ENCODE assay signal across 12 mouse cellular contexts in the genomic region with DNA sequence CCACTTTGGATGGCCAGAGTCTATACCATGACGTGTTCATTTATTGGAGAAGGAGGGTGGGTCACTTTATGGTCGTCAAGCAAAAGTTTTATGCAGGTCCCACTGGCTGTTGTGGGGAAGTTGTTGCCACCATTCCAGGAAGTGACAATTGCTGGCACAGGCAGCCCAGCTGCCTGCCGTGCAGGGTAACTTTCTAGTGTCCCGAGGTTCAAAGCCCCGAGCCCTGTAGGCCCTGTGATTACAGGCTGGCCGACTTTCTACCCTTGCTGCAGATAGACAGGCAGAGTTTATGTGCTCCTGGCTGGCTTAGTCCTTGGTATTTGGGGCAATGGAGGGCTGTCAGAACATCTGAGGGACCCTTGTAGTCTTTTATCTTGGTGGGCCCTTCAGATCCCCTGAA. TPM values are rescaled to one million over a fixed set of nuclear protein-coding genes. Genes with fewer than 3 reads are reported as not detected.
DNase-seq lines count a peak whose midpoint lies in the region; ATAC-seq and TF ChIP-seq lines count a peak whose summit lies in the region.
"Had no signal": no experiment of that assay in that cellular context is flagged by ENCODE, and none has a peak within 500 bp of the region (broad histone marks: within the 10 kb centered on the region; RNA-seq: fewer than 3 reads in every experiment).

No protein-coding gene starts in this region.

- peaks cover 67% of the 10 kb centered on the region for H3K79me2 ChIP-seq in liver, adult 2 months (ENCODE audit: control insufficient read depth, insufficient read depth, low read length)

- no peaks in the 10 kb centered on the region for H3K27me3 ChIP-seq in liver, adult 2 months (ENCODE audit: control insufficient read depth, insufficient read depth, low read length)
- H3K27me3 ChIP-seq in limb, embryonic 10.5 days (ENCODE audit: low read depth, poor library complexity, severe bottlenecking), result no peaks in the 10 kb centered on the region
- no peaks in the 10 kb centered on the region for H3K27me3 ChIP-seq in small intestine, adult 2 months (ENCODE audit: control insufficient read depth, insufficient read depth, low read length)

- H3K4me1 ChIP-seq in liver, adult 2 months (ENCODE audit: control insufficient read depth, insufficient read depth, low read length), result peaks cover 72% of the 10 kb centered on the region
- H3K4me1 ChIP-seq in limb, embryonic 10.5 days, result peaks cover 93% of the 10 kb centered on the region
- peaks cover 42% of the 10 kb centered on the region for H3K4me1 ChIP-seq in small intestine, adult 2 months (ENCODE audit: control insufficient read depth, insufficient read depth, insufficient read length, low read length)

- no peak for TF ChIP-seq POLR2A in liver, adult 2 months (IDR thresholded peaks at IDR 0.05; ENCODE audit: extremely low read depth, insufficient read depth, low read length)
- TF ChIP-seq POLR2A in small intestine, adult 2 months (IDR thresholded peaks at IDR 0.05; ENCODE audit: low read depth, low read length), result no peak

- H3K9ac ChIP-seq in liver, adult 2 months (ENCODE audit: low read depth, low read length), result peak overlapping the region; percentile 26

- no peaks in the 10 kb centered on the region for H3K9me3 ChIP-seq in limb, embryonic 10.5 days (replicated peaks)

- 11% methylated on average over 6 of the region's 6 CpGs for WGBS in liver, adult 2 months
- WGBS in limb, embryonic 10.5 days, result 45% methylated on average over 6 of the region's 6 CpGs
- 10% methylated on average over 6 of the region's 6 CpGs for WGBS in small intestine, adult 2 months

- no peaks in the 10 kb centered on the region for H3K36me3 ChIP-seq in liver, adult 2 months (ENCODE audit: control insufficient read depth, insufficient read depth, low read length)
- H3K36me3 ChIP-seq in limb, embryonic 10.5 days, result no peaks in the 10 kb centered on the region
- no peaks in the 10 kb centered on the region for H3K36me3 ChIP-seq in small intestine, adult 2 months (ENCODE audit: control insufficient read depth, insufficient read depth, low read length)

- H3K4me3 ChIP-seq in liver, adult 2 months (ENCODE audit: insufficient read depth, low read depth, low read length), result no peak overlapping the region
- no peak overlapping the region for H3K4me3 ChIP-seq in limb, embryonic 10.5 days
- no peak overlapping the region for H3K4me3 ChIP-seq in small intestine, adult 2 months (ENCODE audit: low read depth, low read length)

- no peak for ATAC-seq in CD4-positive, CD25-positive, alpha-beta regulatory T cell, adult 4 months
- ATAC-seq: midbrain, embryonic 16.5 days had no signal

- peak overlapping the region; percentile 32 for H3K27ac ChIP-seq in liver, adult 2 months (replicated peaks; ENCODE audit: insufficient read depth, low read depth, low read length)
- H3K27ac ChIP-seq in limb, embryonic 10.5 days, result peak overlapping the region; percentile 96
- peak overlapping the region; percentile 49 for H3K27ac ChIP-seq in small intestine, adult 2 months (ENCODE audit: insufficient read depth, low read depth, low read length)

- DNase-seq in CD4-positive, CD25-positive, alpha-beta regulatory T cell, adult 2 months (ENCODE audit: low read depth, low spot score), result peak; percentile 52
- peak; percentile 65 for DNase-seq in liver, adult 2 months (ENCODE audit: extremely low read depth, low read depth, low spot score)
- no peak for DNase-seq in liver
- DNase-seq in limb, embryonic 10.5 days (ENCODE audit: low spot score), result no peak
- DNase-seq in ovary, postnatal 10 days (ENCODE audit: low spot score), result no peak
- no peak for DNase-seq in retina, postnatal 1 day
- DNase-seq: gastrocnemius, postnatal 36 days; layer of hippocampus, postnatal 36 days had no signal

- TF ChIP-seq CTCF in liver, adult 2 months (IDR thresholded peaks at IDR 0.05; ENCODE audit: low read depth, low read length), result no peak
- TF ChIP-seq CTCF in small intestine, adult 2 months (IDR thresholded peaks at IDR 0.05; ENCODE audit: extremely low read depth, insufficient read length, insufficient replicate concordance, low read depth, low read length), result no peak

RNA-seq across cellular contexts. Expression of a gene that starts 23.5 kb away (rescaled TPM):
- not detected for polyA plus RNA-seq in CD4-positive, CD25-positive, alpha-beta regulatory T cell, adult 4 months (2017; shearing (Covaris generic))
- 0.09 and 0.27 TPM in 2 replicates for total RNA-seq in liver, adult 2 months (2014; rRNA removed)
- 0.11 and 0.14 TPM in 2 replicates for polyA plus RNA-seq in liver, adult 2 months (2012; rRNA removed)
- polyA plus RNA-seq in limb, embryonic 10.5 days (2016; fragmentation: Nextera tagmentation; extraction: Ambion mirVana), result not detected in 2 replicates
- not detected in 2 replicates for polyA plus RNA-seq in small intestine, adult 2 months (2012; rRNA removed)
- total RNA-seq: gastrocnemius, postnatal 36 days; layer of hippocampus, postnatal 36 days had no signal
- polyA plus RNA-seq: cortical plate, adult 2 months; midbrain, embryonic 16.5 days had no signal

RNA-seq across cellular contexts. Expression of a gene that starts 43.2 kb away (rescaled TPM):
- 10 to 100 TPM; 11.0 to 22.4 TPM for polyA plus RNA-seq in CD4-positive, CD25-positive, alpha-beta regulatory T cell, adult 4 months (2017; shearing (Covaris generic))
- total RNA-seq in liver, adult 2 months (2014; rRNA removed), result 288 and 375 TPM in 2 replicates
- 557 and 601 TPM in 2 replicates for polyA plus RNA-seq in liver, adult 2 months (2012; rRNA removed)
- 25.5 and 26.0 TPM in 2 replicates for polyA plus RNA-seq in limb, embryonic 10.5 days (2016; fragmentation: Nextera tagmentation; extraction: Ambion mirVana)
- polyA plus RNA-seq in small intestine, adult 2 months (2012; rRNA removed), result 48.3 and 110 TPM in 2 replicates

RNA-seq across cellular contexts. Expression of a gene that starts 49.1 kb away (rescaled TPM):
- polyA plus RNA-seq in CD4-positive, CD25-positive, alpha-beta regulatory T cell, adult 4 months (2017; shearing (Covaris generic)), result 1 to 10 TPM; 3.0 to 3.8 TPM
- 4.3 and 5.4 TPM in 2 replicates for total RNA-seq in liver, adult 2 months (2014; rRNA removed)
- 5.3 and 7.0 TPM in 2 replicates for polyA plus RNA-seq in liver, adult 2 months (2012; rRNA removed)
- 2.8 and 4.1 TPM in 2 replicates for polyA plus RNA-seq in limb, embryonic 10.5 days (2016; fragmentation: Nextera tagmentation; extraction: Ambion mirVana)
- polyA plus RNA-seq in small intestine, adult 2 months (2012; rRNA removed), result 2.6 and 3.3 TPM in 2 replicates

Comparison
In these comparisons a context has a peak if more than half of its experiments do, and no peak if none do; other contexts are left out.
1. DNase-seq: peak in CD4-positive, CD25-positive, alpha-beta regulatory T cell, adult 2 months (single experiment) and liver, adult 2 months (single experiment); none in liver (single experiment), limb, embryonic 10.5 days (single experiment), ovary, postnatal 10 days (single experiment) and retina, postnatal 1 day (single experiment).
2. H3K27ac ChIP-seq: peak in every context shown above with its lines; median percentile 96 in limb, embryonic 10.5 days; 49 in small intestine, adult 2 months; 32 in liver, adult 2 months.